Mouse (Mus musculus) spleen, embryonic (tissue): Measurements from ENCODE around the gene Crat.

ENCODE experiments used
- CTCF ChIA-PET: fragments of 350-600 bp; sonication (Branson Sonifier 250); formaldehyde crosslinking; loops from one replicate; lab custom pipeline; 2022; lab: Charles Lee

The Crat gene

DNA sequence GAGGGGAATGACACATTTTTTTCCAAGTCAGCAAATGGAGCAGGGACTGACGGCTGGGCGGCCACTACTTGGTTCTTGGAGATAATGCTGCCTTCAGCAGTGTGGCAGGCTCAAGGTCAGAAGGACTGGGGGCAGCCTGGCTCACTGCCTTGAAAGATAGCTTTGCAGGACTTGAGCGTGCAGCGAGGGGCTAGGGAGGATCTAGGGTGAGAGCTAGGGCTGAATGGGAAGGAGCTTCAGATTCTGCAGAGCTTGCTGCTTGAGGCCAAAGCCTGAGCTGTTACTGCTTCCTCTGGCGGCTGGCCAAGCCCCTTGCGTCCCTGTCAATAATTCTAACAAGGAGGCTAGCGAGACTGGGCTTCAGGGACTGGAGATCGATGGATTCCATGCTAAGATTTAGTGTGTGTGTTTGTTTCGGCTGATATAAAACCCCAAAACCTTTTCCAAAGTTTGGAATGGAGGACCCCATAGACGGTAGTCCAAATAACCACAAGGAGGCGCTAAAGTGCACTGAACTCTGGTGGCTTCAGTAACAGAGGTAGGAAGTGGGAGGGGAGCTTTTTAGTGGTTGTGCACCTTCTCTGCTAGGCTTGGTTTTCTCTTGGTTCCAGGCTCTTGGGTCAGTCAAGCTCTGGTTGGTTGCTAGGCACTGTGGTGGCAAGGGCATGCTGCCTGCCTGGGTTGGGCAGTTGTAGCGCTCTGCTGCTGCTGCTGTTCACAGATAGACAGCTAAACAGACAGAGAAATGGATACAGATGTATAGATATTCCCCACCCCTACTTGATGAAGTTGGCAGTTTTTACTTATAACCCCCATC, 25.3 kb upstream of the Crat start:
- CTCF ChIA-PET = interaction anchor here (0.6 to 1.9 kb wide), 4 partner anchors 9 to 390 kb away, joined by 3 to 30 read pairs (median 8); no protein-coding TSS in a partner anchor

DNA sequence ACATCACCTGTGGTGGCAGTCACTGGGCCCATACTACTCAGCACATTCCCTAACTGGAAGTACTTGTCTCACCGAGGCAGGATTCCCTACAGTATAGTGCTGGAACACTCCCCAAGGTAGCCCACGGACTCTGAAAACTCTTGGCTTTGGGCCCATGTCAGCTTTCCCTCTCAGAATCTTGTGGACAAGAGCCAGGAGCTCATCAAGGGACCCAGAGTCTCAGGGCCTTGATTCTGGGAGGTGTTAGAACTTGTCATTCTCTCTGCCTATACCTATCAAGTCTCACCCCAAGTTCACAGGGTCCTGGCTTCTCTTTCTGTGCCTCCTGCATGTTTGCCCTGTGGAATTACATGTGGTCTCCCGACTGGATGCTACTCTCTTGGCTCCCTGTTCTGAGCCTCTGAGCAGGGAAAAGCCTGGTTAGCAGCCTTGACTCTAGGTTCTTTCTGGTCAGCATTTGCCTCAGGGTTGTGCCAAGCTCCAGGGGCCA, 24.6 kb upstream of the Crat start:
- CTCF ChIA-PET = interaction anchor here (1.1 to 1.6 kb wide), 2 partner anchors 10 to 354 kb away, joined by 3 to 4 read pairs; no protein-coding TSS in a partner anchor

DNA sequence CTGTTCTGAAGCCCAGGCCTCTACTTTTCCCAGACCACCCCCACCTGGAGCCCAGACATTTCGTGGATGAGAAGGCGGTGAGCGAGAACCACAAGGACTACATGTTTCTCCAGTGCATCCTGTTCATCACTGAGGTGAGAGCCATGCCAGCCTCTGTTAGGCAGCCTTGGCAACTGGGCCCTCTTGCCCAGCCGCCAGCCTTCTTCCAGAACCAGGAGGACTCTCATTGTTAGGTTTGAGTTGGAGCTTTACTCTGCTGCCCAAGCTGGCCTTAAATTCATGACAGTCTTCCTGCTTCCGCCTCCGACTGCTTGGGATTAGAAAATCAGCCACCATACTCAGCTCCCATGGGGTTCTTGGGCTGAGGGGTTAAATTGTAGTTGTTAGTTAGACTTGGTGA, 24.0 kb upstream of the Crat start:
- CTCF ChIA-PET = interaction anchor here (1.6 kb wide), 1 partner anchor 355 kb away, joined by 4 read pairs; no protein-coding TSS in a partner anchor

DNA sequence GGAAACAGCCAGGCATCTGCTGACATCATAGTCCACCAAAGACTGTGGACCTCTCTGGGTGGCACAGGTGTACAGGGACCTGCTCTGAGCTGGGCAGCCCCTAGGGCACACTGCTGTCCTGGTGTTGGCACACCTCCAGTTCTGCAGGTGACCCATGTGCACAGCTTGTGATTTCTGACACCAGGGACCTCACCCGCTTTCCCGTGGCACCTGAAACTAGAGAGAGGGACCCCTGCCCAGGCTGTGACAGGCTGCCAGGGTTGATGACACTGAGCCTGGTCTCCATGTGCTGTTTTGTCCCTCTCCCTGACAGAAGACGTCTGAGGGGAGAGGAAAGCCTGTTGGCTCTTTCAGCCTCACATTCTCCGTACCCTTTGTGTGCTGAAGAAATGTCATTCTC, 22.2 kb upstream of the Crat start:
- CTCF ChIA-PET = interaction anchor here (1.4 kb wide), 1 partner anchor 357 kb away, joined by 5 read pairs; no protein-coding TSS in a partner anchor

DNA sequence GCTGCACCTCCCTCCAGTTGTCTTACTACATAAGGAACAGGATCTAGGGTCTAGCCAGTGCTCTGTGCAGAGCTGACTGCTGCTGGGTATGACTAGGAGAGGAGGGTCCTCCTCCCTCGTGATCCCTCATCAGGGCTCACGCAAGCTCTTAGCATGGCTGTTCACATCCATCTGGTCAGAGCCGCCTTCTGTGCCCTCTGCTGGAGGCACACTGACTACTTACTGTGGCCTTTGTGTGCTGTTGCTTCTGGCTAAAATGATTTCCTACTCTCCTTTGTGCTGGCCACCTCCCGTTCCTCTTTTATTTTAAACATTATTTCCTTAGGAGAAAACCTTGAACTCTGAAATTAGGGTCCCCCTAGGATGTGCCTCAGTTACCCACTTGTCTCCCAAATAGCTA, 21.2 kb upstream of the Crat start:
- CTCF ChIA-PET = interaction anchor here (0.9 to 1.4 kb wide), 3 partner anchors 358 to 448 kb away, joined by 3 to 5 read pairs (median 4); no protein-coding TSS in a partner anchor

DNA sequence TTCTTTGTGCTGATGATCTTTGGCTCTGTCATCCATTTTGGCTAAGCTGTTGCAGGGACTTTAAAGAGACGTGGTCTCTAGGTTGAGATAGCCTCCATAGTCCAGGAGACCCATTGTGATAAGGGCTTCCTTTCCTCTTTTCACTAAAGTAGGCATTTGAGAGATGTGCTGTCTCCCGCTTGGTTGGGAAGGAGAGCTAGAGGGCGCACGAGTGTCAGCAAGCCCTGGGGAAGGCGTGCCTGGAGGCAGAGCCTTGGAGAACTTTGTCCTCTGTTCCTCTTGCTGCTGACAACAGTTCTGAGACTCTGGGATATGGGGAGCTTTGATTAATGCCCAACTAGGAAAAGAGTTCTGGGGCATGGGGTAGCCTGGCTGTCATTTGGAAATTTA, 20.5 kb upstream of the Crat start:
- CTCF ChIA-PET = interaction anchor here (0.9 to 1.4 kb wide), 5 partner anchors 14 to 448 kb away, joined by 3 to 7 read pairs (median 3); no protein-coding TSS in a partner anchor

DNA sequence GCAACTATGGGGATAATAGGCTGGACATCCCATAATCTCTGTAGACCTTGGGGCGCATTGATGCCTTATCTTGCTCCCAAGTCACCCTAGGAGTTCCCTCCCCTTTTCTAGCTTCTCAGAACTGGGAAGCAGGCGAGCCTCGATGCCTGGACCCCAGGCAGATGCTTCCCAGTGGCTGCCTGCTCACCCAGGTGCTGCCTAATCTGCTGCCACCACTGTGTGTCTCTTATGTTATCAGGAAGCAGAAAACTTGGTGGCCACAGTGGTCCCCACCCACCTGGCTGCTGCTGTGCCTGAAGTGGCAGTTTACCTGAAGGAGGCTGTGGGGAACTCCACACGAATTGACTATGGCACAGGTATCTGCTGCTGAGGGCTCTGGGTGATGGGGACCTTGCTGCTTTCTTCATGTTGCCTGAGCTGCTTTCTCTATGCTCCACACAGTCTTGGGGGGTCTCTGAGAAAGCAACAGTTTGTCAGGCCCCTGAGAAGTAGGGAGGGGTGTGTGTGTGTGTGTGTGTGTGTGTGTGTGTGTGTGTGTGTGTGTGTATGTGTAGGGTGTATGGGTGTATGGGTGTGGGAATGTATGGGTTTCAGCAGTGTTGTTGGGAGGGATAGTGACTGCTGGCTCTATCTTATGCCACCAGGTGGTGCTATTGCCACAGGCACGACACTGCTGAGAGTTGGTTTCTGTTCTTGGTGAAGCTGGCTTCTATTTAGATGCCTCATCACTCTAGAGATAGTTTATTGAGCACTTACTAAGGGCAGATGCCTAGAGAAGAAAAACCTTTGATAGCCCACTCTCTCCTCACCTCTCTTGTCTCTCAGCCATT, 19.9 kb upstream of the Crat start:
- CTCF ChIA-PET = interaction anchor here (0.6 to 1.4 kb wide), 5 partner anchors 14 to 361 kb away, joined by 3 to 7 read pairs (median 3); no protein-coding TSS in a partner anchor

DNA sequence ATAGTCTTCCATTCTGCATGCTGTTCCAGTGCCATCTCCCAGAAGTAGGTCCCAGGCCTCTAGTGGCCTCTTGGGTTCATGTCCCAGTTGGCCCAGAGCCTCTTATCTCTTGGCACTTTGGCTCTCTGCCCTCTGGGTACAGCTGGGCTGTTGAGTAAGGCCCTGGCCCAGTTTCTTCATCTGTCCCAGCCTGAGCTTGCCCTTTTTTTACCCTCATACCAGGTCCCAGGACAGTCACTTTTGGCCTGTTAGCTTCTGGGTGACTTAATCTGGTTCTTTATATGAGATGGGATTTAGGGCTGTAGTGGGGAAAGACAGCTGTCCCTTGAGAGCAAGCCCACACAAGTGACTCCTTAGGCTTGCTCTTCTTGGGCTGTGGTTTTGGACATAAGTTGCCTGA, 13.5 kb upstream of the Crat start:
- CTCF ChIA-PET = no interaction called here

DNA sequence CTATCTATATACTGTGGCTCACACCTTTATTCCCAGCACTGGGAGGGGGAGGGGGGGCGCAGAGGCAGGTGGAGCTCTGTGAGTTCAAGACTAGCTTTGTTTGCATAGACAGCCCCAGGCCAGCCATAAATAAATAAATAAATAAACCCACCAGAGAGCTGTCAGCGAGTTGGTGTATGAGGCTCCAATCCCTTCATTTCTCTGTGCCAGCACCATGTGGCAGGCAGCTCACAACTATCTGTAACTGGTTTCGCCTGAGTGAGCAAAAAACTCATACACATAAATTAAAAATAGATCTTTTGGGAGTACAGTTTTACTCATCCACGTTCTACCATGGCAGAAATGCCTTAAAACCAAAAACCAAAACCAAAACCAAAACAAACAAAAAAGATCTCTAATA, 5.8 kb upstream of the Crat start:
- CTCF ChIA-PET = interaction anchor here (0.7 kb wide), 1 partner anchor 497 kb away, joined by 7 read pairs; no protein-coding TSS in a partner anchor

DNA sequence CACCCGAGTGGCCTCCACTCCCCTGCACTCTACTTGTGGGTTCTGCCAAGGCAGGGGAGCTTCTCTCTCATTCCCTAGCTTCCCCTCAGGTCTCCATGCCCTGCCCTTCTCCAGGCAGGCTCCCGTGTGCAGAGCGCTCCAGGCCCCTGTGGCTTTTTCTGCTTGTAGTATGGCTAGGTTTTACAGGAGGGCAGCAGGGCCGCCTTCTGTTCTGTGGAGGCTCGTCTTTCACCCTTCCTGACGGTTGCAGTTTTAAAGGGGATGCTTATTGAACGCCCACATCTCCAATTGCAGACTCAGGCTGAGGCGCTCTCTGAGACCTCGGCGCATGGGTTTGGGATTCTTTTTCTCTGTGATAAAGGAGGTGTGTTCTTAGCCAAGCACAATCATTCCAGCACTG, 3.5 kb upstream of the Crat start:
- CTCF ChIA-PET = no interaction called here

DNA sequence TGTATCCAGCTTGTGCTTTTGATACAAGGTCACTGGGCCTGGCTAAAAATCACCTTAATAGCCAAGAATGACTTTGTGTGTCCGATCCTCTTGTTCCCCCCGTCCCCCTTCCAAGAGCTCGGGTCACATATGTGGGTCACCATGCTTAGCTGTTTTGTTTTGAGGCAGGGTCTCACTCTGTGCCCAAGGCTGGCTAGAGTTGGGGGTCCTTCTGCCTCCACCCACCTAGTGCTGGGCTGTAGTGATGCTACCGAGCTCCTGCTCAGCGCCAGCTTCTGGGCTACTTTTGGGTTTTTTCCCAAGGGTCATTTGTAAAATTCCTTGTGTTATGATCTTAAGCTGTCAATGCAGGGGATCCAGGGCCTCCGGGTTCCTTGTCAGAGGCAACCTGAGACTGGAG, 2.6 kb upstream of the Crat start:
- CTCF ChIA-PET = interaction anchor here (0.6 to 0.7 kb wide), 2 partner anchors 328 to 391 kb away, joined by 3 to 4 read pairs; no protein-coding TSS in a partner anchor

DNA sequence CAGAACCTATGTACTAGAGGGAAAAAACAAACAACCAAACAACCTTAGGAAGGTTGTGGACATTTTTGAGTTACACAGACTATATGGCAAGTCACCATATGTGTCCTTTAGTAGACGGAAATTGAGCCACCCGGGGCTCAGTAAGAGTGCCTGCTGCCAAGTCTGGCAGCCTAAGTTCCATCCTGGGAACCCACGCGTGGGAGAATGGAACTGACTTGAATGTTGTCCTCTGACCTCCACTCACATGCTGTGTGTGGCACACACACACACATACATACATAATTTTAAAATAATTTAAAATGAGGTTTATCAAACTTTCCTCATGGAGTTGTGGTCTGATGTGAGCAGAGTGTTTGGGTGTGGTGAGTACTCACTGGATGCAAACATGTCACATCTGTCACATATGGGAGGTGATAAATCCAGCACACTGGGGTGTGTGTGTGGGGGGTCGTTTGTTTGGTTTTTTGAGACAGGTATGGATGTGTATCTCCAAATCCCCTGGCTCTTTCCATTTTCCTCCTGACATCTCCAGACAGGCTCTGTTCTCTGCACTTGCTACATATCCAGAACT, 2.1 kb upstream of the Crat start:
- CTCF ChIA-PET = interaction anchor here (0.7 kb wide), 3 partner anchors 30 to 329 kb away, joined by 3 to 11 read pairs (median 11); no protein-coding TSS in a partner anchor

DNA sequence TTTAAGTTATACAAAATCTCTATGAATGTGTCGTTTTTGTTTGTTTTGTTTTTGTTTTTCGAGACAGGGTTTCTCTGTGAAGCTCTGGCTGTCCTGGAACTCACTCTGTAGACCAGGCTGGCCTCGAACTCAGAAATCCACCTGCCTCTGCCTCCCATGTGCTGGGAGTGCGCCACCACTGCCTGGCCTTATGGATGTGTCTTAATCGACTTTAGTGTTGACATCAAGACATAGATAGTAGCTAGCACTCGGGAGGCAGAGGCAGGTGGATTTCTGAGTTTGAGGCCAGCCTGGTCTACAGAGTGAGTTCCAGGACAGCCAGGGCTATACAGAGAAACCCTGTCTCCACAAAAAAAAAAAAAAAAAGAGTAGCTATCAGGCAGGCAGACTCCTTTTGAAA, 1.5 kb upstream of the Crat start:
- CTCF ChIA-PET = interaction anchor here (0.7 kb wide), 2 partner anchors 30 to 216 kb away, joined by 11 read pairs; no protein-coding TSS in a partner anchor

DNA sequence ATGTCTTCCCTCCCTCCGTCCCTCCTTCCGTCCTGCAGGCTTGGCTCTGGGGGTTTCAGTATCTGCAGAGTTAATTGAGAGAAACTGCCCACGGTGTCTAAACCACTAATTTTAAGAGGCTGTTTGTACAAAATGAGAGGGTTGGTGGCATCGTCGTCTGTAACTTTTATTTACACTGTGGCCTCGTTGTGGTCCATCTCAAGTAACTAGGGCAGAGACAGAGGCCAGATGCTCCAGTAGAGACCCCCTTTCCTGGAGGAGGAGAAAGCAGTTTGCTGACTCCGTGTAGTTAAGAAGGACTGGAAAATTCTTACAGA, 994 bp upstream of the Crat start:
- CTCF ChIA-PET = no interaction called here

DNA sequence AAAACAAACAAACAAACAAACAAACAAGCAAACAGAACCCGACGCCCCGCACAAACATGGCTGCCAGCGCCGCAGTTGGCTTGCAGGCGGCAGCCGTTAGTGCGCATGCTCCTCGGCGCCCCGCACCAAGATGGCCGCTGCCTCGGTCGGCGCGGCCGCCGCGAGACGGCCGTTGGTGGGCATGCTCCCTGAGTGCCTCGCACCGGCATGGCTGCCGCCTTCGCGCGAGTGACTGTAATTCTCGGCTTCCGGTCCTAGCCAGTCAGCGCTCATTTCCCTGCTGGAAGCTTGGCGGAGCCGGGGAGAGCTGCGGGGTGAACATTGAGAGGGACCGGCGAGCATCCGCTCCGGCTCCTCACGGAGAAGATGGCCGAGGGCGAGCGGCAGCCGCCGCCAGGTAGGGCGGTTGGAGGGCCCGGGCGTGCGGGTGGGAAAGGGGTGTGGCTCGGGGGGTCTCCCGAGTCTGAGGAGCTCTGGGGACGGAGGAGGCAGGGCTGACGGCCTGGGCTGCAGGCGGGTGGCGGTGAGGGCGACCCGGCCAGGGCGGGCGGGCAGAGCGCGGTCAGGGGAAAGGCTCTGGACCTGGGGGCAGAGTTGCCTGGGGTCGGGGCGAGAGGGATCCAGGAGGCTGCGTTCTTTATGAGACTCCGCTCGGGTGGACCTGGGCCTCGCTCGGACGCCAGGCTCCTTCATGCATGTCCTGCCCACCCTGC, 479 bp upstream of the Crat start, which contains the start of gene Ptpa:
Ptpa (plus strand) TSS at position 104 of the 713 bp plus-strand sequence.
- CTCF ChIA-PET = no interaction called here

DNA sequence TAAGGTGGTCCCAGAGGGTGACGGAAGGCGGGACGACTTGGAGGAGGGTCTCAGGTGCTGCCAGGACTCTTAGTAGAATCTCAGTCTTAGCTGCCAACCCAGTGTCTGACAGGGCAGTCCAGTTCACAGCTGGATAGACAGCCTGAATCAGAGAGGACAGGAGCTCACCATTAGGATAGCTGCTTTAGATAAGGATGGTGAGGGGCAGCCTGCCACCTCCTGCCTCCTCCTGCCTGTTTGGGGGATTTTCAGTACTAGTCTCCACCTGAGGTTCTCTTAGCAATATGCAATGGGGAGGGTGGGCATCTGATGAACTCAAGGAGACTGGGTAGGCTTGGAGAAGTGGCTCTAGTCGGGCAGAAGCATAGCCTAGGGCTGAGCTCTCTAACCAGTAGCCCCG, 932 bp downstream of the Crat start:
- CTCF ChIA-PET = interaction anchor here (0.8 kb wide), 1 partner anchor 15 kb away, joined by 3 read pairs; no protein-coding TSS in a partner anchor

DNA sequence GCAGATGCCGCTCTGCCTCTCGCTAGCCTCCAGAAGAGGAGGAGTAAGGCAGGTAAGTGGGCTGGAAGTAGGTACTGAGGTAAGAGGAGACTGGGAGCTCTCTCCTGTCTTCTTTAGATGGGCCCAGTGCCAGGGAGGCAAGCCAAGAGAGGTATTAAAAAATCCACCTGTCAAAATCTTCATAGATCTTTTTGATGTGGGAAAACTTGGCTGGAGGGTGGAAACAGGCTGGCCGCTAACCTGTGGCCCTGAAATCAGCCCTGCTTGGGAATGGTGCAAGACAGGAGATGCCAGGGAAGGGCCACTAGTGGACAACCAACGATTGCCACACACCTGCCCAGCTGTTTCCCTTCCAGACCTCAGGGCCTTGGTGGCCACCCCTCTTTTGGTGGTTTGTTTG, 1.5 kb downstream of the Crat start:
- CTCF ChIA-PET = interaction anchor here (0.8 kb wide), 1 partner anchor 16 kb away, joined by 3 read pairs; no protein-coding TSS in a partner anchor

DNA sequence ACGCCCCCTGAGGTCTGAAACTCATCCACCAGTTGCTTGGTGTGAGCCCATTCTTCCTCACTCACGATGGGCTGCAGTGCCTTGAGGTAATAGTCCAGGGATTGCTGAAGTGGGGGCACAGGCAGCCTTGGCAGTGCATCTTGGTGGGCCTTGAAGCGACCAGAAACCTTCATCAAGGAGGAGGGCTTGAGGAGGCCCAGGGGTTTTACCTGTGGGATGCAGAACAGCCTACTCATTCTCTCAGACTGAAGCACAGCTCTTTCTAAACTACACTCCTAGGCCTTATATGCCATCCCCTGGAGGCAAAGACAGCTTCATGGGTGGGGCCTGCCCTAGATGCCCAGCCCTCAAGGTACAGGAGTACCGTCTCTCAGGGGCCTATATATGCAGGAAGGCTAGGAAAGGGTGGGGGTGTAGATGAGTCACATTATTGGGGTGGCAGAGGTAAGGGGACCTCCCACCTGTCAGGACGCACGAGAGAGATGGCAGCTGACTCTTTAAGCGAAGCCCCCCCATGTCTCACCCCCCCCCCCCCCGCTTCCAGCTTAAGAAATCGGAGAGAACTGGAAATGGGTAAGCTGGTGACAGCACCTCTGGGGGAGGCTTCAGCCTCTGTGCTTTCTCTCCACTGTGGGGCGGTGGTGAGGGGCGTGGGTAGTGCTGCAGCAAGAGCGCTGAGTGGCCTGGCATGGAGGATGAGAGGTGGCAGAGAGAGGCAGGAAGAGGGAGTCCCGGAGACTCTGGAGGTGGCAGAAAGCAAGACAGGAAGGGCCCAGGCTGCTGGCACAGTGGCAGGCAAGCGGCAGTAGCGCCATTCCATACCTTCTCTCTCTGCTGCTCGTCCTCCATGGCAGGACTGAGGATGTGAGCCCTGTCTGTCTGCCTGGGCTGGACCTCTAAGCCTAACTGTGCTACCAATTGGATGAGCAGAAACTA, 2.3 kb downstream of the Crat start:
- CTCF ChIA-PET = no interaction called here

DNA sequence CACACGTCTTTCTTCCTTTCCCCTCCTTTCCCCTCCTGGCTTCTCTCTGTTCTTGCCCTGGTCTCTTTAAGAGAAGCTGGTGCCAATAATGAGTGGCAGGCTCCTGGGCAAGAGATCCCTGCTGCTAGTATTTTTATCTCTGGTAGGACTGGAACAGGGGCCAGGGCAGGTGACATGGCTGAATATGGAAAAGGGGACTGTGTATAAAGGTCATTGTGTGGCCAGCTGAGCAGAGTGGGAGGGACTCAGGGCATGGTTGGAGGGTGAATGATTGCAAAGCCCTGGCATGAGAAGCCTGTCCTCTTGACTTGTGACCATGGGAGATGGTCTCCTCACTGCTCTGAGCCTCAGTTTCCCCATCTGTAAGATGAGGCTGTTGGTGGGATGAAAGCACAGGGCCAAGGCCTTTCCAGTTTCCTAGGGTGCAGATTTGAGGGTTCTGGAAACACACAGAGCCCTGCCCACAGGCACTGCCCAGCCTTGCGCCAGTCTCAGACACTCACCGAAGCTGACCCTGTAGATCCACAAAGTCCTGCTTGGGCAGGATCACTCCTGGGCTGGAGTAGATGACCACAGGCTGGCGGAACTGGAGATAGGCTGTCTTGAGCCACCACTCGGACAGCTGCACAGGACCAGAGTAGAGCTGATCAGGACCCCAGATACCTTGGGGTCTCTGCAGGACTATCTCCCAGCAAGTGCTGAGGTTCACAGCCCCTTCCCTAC, 6.0 kb downstream of the Crat start:
- CTCF ChIA-PET = no interaction called here
